In genomic region chr12:104245595-104245994, GRCm38 (mm10) we compare ENCODE assay signal across 19 mouse cellular contexts. TPM values are rescaled to one million over a fixed set of nuclear protein-coding genes. Genes with fewer than 3 reads are reported as not detected.
DNase-seq lines count a peak whose midpoint lies in the region; ATAC-seq and TF ChIP-seq lines count a peak whose summit lies in the region.
"Had no signal": no experiment of that assay in that cellular context is flagged by ENCODE, and none has a peak within 500 bp of the region (broad histone marks: within the 10 kb centered on the region; RNA-seq: fewer than 3 reads in every experiment).

No protein-coding gene starts in this region.

- intact Hi-C loops in heart, postnatal 25 days (cut with DNase I), result loop anchor here (10.0 kb wide), 1 partner anchor 169 kb away; no protein-coding TSS in a partner anchor

- no peak for ATAC-seq in heart, embryonic 12.5 days (ENCODE audit: insufficient number of reproducible peaks, low FRiP score)
- no peak for ATAC-seq in forebrain, embryonic 16.5 days
- ATAC-seq in CD4-positive, CD25-positive, alpha-beta regulatory T cell, adult 4 months, result no peak
- ATAC-seq: forebrain, embryonic 15.5 days had no signal

- H3K4me2 ChIP-seq in heart, embryonic 12.5 days, result no peak overlapping the region
- no peak overlapping the region for H3K4me2 ChIP-seq in forebrain, embryonic 16.5 days (ENCODE audit: low read length)
- H3K4me2 ChIP-seq: forebrain, embryonic 15.5 days; heart, embryonic 13.5 days; hindbrain, embryonic 13.5 days; midbrain, embryonic 11.5 days had no signal

- H3K4me1 ChIP-seq in heart, embryonic 12.5 days (replicated peaks), result 0 out of 2 replicates have a peak, but pooled peaks cover 2% of the 10 kb centered on the region
- H3K4me1 ChIP-seq in embryonic fibroblast, embryonic 13.5 days (ENCODE audit: control insufficient read depth, insufficient read depth, low read length), result peaks cover 18% of the 10 kb centered on the region
- H3K4me1 ChIP-seq in forebrain, embryonic 16.5 days (replicated peaks; ENCODE audit: control insufficient read depth, insufficient read depth, low read length), result no peaks in the 10 kb centered on the region
- H3K4me1 ChIP-seq: forebrain, embryonic 15.5 days; heart, embryonic 13.5 days had no signal

- no peak overlapping the region for H3K4me3 ChIP-seq in heart, embryonic 12.5 days
- no peak overlapping the region for H3K4me3 ChIP-seq in embryonic fibroblast, embryonic 13.5 days (ENCODE audit: insufficient read depth, low read length)
- H3K4me3 ChIP-seq in forebrain, embryonic 16.5 days (replicated peaks; ENCODE audit: low read length), result no peak overlapping the region
- H3K4me3 ChIP-seq: forebrain, embryonic 15.5 days; heart, embryonic 13.5 days; hindbrain, embryonic 13.5 days had no signal

- H3K27me3 ChIP-seq in heart, embryonic 12.5 days (replicated peaks), result no peaks in the 10 kb centered on the region
- H3K27me3 ChIP-seq in forebrain, embryonic 16.5 days (replicated peaks; ENCODE audit: control insufficient read depth, insufficient read depth, low read length), result no peaks in the 10 kb centered on the region
- H3K27me3 ChIP-seq: forebrain, embryonic 15.5 days; heart, embryonic 13.5 days; hindbrain, embryonic 13.5 days had no signal

- TF ChIP-seq POLR2A in embryonic fibroblast, embryonic 13.5 days (IDR thresholded peaks at IDR 0.05; ENCODE audit: low read depth, low read length), result 0 out of 2 replicates have a peak, but pooled peaks have one; percentile 15

- peak; percentile 96 for DNase-seq in heart, adult 11 months
- peak; percentile 14 for DNase-seq in heart, postnatal 25 days (ENCODE audit: low spot score)
- peak; percentile 31 to 40 for DNase-seq in right cerebral cortex, adult 2 months (ENCODE audit: low spot score in 2 of 2)
- DNase-seq in adrenal gland, postnatal 10 days, result no peak
- DNase-seq: cerebellum, adult 9-10 months; kidney, adult 11 months; kidney, postnatal 14 days; lung, adult 18-20 months; lung, postnatal 4 days; thymus, adult 2 months had no signal

- H3K36me3 ChIP-seq in heart, embryonic 12.5 days, result no peaks in the 10 kb centered on the region
- H3K36me3 ChIP-seq in forebrain, embryonic 16.5 days (ENCODE audit: control insufficient read depth, insufficient read depth), result no peaks in the 10 kb centered on the region
- H3K36me3 ChIP-seq: forebrain, embryonic 15.5 days; G1E; heart, embryonic 13.5 days; hindbrain, embryonic 13.5 days had no signal

- H3K9ac ChIP-seq in heart, embryonic 12.5 days, result no peak overlapping the region
- no peak overlapping the region for H3K9ac ChIP-seq in forebrain, embryonic 16.5 days (replicated peaks; ENCODE audit: low read depth, low read length)
- H3K9ac ChIP-seq: forebrain, embryonic 15.5 days; heart, embryonic 13.5 days; hindbrain, embryonic 13.5 days had no signal

- H3K27ac ChIP-seq in heart, embryonic 12.5 days (ENCODE audit: poor library complexity, severe bottlenecking), result no peak overlapping the region
- peak overlapping the region; percentile 82 for H3K27ac ChIP-seq in embryonic fibroblast, embryonic 13.5 days (ENCODE audit: insufficient read depth, low read length)
- H3K27ac ChIP-seq in forebrain, embryonic 16.5 days (ENCODE audit: low read length), result no peak overlapping the region
- H3K27ac ChIP-seq: forebrain, embryonic 15.5 days; heart, embryonic 13.5 days; hindbrain, embryonic 13.5 days had no signal

- TF ChIP-seq CTCF in embryonic fibroblast, embryonic 13.5 days (IDR thresholded peaks at IDR 0.05; ENCODE audit: borderline replicate concordance, insufficient read depth, low read length), result no peak

- 70% methylated on average over 3 of the region's 3 CpGs for WGBS in heart, embryonic 12.5 days
- WGBS in forebrain, embryonic 16.5 days, result 74% methylated on average over 3 of the region's 3 CpGs

- no peaks in the 10 kb centered on the region for H3K9me3 ChIP-seq in heart, embryonic 12.5 days (replicated peaks)
- H3K9me3 ChIP-seq in forebrain, embryonic 16.5 days (ENCODE audit: control insufficient read depth, low read length), result no peaks in the 10 kb centered on the region
- H3K9me3 ChIP-seq: forebrain, embryonic 15.5 days; heart, embryonic 13.5 days; hindbrain, embryonic 13.5 days had no signal

RNA-seq across cellular contexts. Expression of gene Serpina3g, which starts 9.6 kb away (rescaled TPM):
- 1.3 and 1.4 TPM in 2 replicates for polyA plus RNA-seq in heart, embryonic 12.5 days (2016; fragmentation: Nextera tagmentation; extraction: Ambion mirVana)
- polyA plus RNA-seq in embryonic fibroblast, embryonic 13.5 days (2011; ENCODE audit: insufficient read length, low read depth, missing spikeins), result 54.6 and 89.6 TPM in 2 replicates
- total RNA-seq in heart, postnatal 25 days (2021), result 1 to 10 TPM in 1 of 2 experiments, under 1 TPM in 1; 0.57 to 1.1 TPM
- polyA plus RNA-seq in forebrain, embryonic 16.5 days (2015; fragmentation: Nextera tagmentation; extraction: Ambion mirVana), result not detected in 2 replicates
- 10 to 100 TPM; 14.3 to 16.7 TPM for total RNA-seq in adrenal gland, postnatal 10 days (2021)
- polyA plus RNA-seq in CD4-positive, CD25-positive, alpha-beta regulatory T cell, adult 4 months (2017; shearing (Covaris generic)), result 100 to 1,000 TPM; 165 to 220 TPM
- polyA plus RNA-seq: G1E had no signal

RNA-seq across cellular contexts. Expression of gene Serpina3i, which starts 17.3 kb away (rescaled TPM):
- polyA plus RNA-seq in heart, embryonic 12.5 days (2016; fragmentation: Nextera tagmentation; extraction: Ambion mirVana), result 0.12 and 0.32 TPM in 2 replicates
- 1.6 TPM in 2 replicates for polyA plus RNA-seq in embryonic fibroblast, embryonic 13.5 days (2011; ENCODE audit: insufficient read length, low read depth, missing spikeins)
- total RNA-seq in heart, postnatal 25 days (2021), result under 1 TPM in 1 of 2 experiments, not detected in 1; 0.73 TPM
- not detected in 2 replicates for polyA plus RNA-seq in forebrain, embryonic 16.5 days (2015; fragmentation: Nextera tagmentation; extraction: Ambion mirVana)
- 1 to 10 TPM; 1.2 to 2.4 TPM for total RNA-seq in adrenal gland, postnatal 10 days (2021)
- not detected for polyA plus RNA-seq in CD4-positive, CD25-positive, alpha-beta regulatory T cell, adult 4 months (2017; shearing (Covaris generic))
- polyA plus RNA-seq: forebrain, embryonic 15.5 days; G1E; hindbrain, embryonic 13.5 days had no signal

RNA-seq across cellular contexts. Expression of gene Serpina3f, which starts 31.3 kb away (rescaled TPM):
- polyA plus RNA-seq in heart, embryonic 12.5 days (2016; fragmentation: Nextera tagmentation; extraction: Ambion mirVana), result 0.09 TPM in 1 of 2 replicates, not detected in the other
- polyA plus RNA-seq in embryonic fibroblast, embryonic 13.5 days (2011; ENCODE audit: insufficient read length, low read depth, missing spikeins), result 0.33 and 0.74 TPM in 2 replicates
- total RNA-seq in heart, postnatal 25 days (2021), result under 1 TPM in 1 of 2 experiments, not detected in 1; 0.14 TPM
- 0.20 TPM in 1 of 2 replicates, not detected in the other for polyA plus RNA-seq in forebrain, embryonic 16.5 days (2015; fragmentation: Nextera tagmentation; extraction: Ambion mirVana)
- total RNA-seq in adrenal gland, postnatal 10 days (2021), result 1 to 10 TPM; 1.4 to 1.5 TPM
- polyA plus RNA-seq in CD4-positive, CD25-positive, alpha-beta regulatory T cell, adult 4 months (2017; shearing (Covaris generic)), result 10 to 100 TPM in 1 of 2 experiments, 1 to 10 TPM in 1; 7.0 to 13.5 TPM
- polyA plus RNA-seq: G1E; heart, embryonic 13.5 days; hindbrain, embryonic 13.5 days had no signal

Comparison
In these comparisons a context has a peak if more than half of its experiments do, and no peak if none do; other contexts are left out.
1. RNA of gene Serpina3g, which starts 9.6 kb away (polyA plus RNA-seq): 165 to 220 TPM in CD4-positive, CD25-positive, alpha-beta regulatory T cell, adult 4 months and 54.6 to 89.6 TPM in embryonic fibroblast, embryonic 13.5 days; 1.3 to 1.4 TPM in heart, embryonic 12.5 days and not detected in forebrain, embryonic 16.5 days; every median in the first group is over 10 times any median in the second.